Mouse (Mus musculus) B cell, adult 62 days (primary cell): Measurements from ENCODE around the gene Tmem184c. TPM values are rescaled to one million over a fixed set of nuclear protein-coding genes. Genes with fewer than 3 reads are reported as not detected.

ENCODE experiments used
- total RNA-seq: library from RNA; stranded (reverse); gene quantifications from 4 replicates; pipeline ENCODE4 v1.2.4, GENCODE M21; 2023

The Tmem184c gene
- 14.8 to 16.8 TPM (median 15.7 TPM) in 4 replicates for total RNA-seq

DNA sequence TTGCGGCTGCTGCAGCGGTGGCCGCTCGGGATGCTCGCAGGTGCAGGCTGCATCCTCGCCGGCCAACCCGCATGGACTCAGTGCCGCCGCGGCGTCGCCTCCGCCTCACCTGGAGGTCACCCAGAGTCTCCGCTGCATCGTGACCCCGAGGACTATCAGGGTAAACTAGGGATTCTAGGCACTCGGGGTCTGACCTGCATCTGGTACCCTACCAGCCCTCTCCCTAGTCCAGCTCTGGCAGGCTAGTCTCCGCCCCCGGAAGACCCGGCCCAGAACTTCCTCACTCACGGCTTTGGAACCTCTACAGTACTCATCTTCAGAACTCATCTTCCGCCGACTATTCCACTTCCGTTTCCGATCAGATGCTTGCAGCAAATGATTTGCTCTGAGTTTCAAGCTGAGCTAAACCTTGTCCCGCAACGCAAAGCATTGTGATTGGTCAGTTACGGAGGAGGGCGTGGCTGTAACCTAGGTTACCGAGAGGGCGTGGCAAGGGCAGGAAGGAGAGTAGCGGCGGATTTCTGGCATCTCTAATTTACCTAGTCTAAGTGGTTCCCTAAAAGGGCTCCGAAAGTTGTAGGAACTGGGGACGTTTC lies at the start of gene Tmem184c:
Gene Tmem184c, minus strand, starts transcription at position 325 of the 596 bp plus-strand sequence.

GRCm38 (mm10) chr8:77549121-77549706 lies 61.3 kb downstream of the Tmem184c start, which contains the start of gene Prmt9:
Gene Prmt9, plus strand, starts transcription at chr8:77549397.

Other genes with a start within 250 kb of the Tmem184c start
- gene Arhgap10, start 92.7 kb downstream of the Tmem184c start, total RNA-seq, result 3.7 to 5.7 TPM (median 4.2 TPM) in 4 replicates
- 16.4 to 18.4 TPM (median 17.9 TPM) in 4 replicates for gene Prmt9, start 61.3 kb downstream of the Tmem184c start, total RNA-seq
- not detected in 4 replicates for gene Ednra, start 113.8 kb upstream of the Tmem184c start, total RNA-seq